Mouse (Mus musculus) limb, embryonic 13.5 days (tissue): ENCODE measurements around the gene Slc9a7. TPM values are rescaled to one million over a fixed set of nuclear protein-coding genes. Genes with fewer than 3 reads are reported as not detected.

Experiments used
- ATAC-seq: fragments of 200-750 bp; cut with Nextera tagmentation; 2 replicates; pipeline ENCODE4 v1.8.0; 2017; ENCODE audit warnings: low read depth, moderate number of reproducible peaks, moderate TSS enrichment; ENCODE audit not compliant: low FRiP score
- H3K27ac ChIP-seq: fragments of 300-500 bp; sonication (generic); 2 replicates; pipeline ENCODE4 v1.5.1; 2015; ENCODE audit warnings: inconsistent platforms, mild to moderate bottlenecking, moderate library complexity
- H3K27me3 ChIP-seq: fragments of 300-500 bp; sonication (generic); 2 replicates; pipeline ENCODE4 v1.6.1; 2015; ENCODE audit warnings: mild to moderate bottlenecking, inconsistent platforms
- H3K36me3 ChIP-seq: fragments of 300-500 bp; sonication (generic); 2 replicates; pipeline ENCODE4 v1.6.1; 2015; ENCODE audit warnings: inconsistent platforms, mild to moderate bottlenecking, moderate library complexity
- H3K4me1 ChIP-seq: fragments of 300-500 bp; sonication (generic); 2 replicates; pipeline ENCODE4 v1.6.1; 2015; ENCODE audit warnings: inconsistent platforms
- H3K4me2 ChIP-seq: fragments of 300-500 bp; sonication (generic); replicated peaks from 2 replicates; pipeline ENCODE4 v1.6.1; 2015; ENCODE audit warnings: inconsistent platforms, mild to moderate bottlenecking, moderate library complexity
- H3K4me3 ChIP-seq: fragments of 300-500 bp; sonication (generic); 2 replicates; pipeline ENCODE4 v1.5.1; 2015; ENCODE audit warnings: moderate library complexity, mild to moderate bottlenecking, inconsistent platforms
- H3K9ac ChIP-seq: fragments of 300-500 bp; sonication (generic); 2 replicates; pipeline ENCODE4 v1.6.1; 2015; ENCODE audit warnings: mild to moderate bottlenecking, inconsistent platforms
- H3K9me3 ChIP-seq: fragments of 300-500 bp; sonication (generic); 2 replicates; pipeline ENCODE4 v1.6.1; 2016; ENCODE audit warnings: inconsistent platforms
- WGBS: fragments of 180-500 bp; shearing (Covaris S2); methylation state at CpG from one replicate; pipeline ENCODE4 v1.1.7; 2015; 5-methylcytosine and 5-hydroxymethylcytosine counted together
- polyA plus RNA-seq: library from polyadenylated mRNA; unstranded; fragments of >200 nt; fragmentation: Nextera tagmentation; extraction: Ambion mirVana; gene quantifications from 2 replicates; pipeline ENCODE4 v1.2.1, GENCODE M21; 2015

The Slc9a7 gene
- polyA plus RNA-seq, 1 experiment from 2014 or later = 1.3 TPM

DNA sequence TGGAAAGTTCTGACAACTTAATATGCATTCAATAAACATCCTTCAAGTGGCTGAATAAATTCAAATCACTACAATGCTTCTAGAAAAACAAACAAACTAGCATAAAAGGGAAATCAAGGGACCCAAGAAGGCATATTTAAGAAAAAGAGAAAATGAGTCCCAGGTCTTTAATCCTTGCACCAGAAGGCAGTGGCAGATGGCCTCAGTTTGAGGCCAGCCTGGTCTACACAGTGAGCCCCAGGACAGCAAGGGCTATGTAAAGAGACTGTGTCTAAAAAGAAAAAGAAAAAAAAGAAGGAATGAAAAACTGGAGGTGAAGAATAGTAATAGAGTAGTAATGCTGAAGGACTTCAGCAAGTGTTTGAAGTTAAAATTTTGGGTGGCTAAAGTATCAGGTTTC lies 162.7 kb downstream of the Slc9a7 start:
- Histone ChIP-seq H3K4me1 (no peaks in the 10 kb centered on the region), H3K4me3 (no peak overlapping the region), H3K9me3 (no peaks in the 10 kb centered on the region; the same call in 1 of the 2 replicates), H3K27me3 (no peaks in the 10 kb centered on the region), H3K4me2 (no peak overlapping the region), H3K36me3 (no peaks in the 10 kb centered on the region), H3K27ac (no peak overlapping the region), H3K9ac (no peak overlapping the region)
- ATAC-seq = no peak

DNA sequence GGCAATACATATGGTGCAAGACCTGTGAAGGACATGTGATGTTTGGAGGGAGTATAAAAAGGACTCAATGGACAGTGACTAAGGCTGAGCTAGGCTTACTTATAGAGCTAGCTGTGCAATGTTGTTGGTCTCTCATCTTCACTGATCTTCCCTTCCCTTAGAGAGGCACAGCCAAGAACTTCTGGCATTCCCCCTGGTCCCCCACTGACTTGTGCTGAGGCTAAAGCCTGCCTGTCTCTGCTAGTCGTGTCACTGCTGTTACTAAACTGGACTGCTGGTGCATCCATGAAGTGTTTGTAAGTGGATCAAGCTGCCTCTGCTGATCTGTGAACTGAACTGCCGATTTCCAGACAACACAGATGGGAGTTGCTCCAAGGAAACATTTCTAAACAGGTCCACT lies 166.1 kb downstream of the Slc9a7 start:
- no peak for ATAC-seq
- 69% methylated on average over 2 of the region's 2 CpGs for WGBS

DNA sequence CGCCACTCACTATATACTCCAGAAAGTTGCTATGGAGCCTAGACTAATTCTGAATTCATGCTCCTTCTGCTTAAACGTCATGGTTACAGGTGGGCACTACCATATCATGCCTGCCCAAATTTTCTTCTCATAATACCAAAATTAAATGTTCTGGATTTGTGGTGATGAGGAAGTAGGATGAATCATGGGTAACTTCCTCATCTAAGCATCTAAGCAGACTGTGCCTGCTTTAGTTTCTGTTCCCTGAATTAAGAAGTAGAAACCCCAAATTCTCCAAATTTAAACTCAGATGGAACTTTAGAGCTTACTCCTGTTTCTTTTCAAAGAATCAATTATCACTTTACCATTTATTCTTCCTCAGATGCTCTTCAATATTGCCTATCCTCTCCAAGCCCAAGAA lies 173.9 kb downstream of the Slc9a7 start:
- no peaks in the 10 kb centered on the region for H3K27me3 ChIP-seq
- H3K9ac ChIP-seq = no peak overlapping the region
- no peak for ATAC-seq
- 72% methylated on average over 2 of the region's 2 CpGs for WGBS
- H3K36me3 ChIP-seq = no peaks in the 10 kb centered on the region
- H3K4me2 ChIP-seq = no peak overlapping the region
- no peaks in the 10 kb centered on the region for H3K9me3 ChIP-seq
- H3K27ac ChIP-seq = no peak overlapping the region
- no peak overlapping the region for H3K4me3 ChIP-seq
- H3K4me1 ChIP-seq = no peaks in the 10 kb centered on the region

More for the DNA sequence above, 166.1 kb downstream of the Slc9a7 start:
- no peaks in the 10 kb centered on the region for H3K27me3 ChIP-seq
- H3K4me1 ChIP-seq = no peaks in the 10 kb centered on the region
- no peak overlapping the region for H3K4me2 ChIP-seq
- no peaks in the 10 kb centered on the region; the same call in 1 of the 2 replicates for H3K9me3 ChIP-seq
- H3K36me3 ChIP-seq = no peaks in the 10 kb centered on the region
- no peak overlapping the region for H3K4me3 ChIP-seq
- no peak overlapping the region for H3K9ac ChIP-seq
- H3K27ac ChIP-seq = no peak overlapping the region

DNA sequence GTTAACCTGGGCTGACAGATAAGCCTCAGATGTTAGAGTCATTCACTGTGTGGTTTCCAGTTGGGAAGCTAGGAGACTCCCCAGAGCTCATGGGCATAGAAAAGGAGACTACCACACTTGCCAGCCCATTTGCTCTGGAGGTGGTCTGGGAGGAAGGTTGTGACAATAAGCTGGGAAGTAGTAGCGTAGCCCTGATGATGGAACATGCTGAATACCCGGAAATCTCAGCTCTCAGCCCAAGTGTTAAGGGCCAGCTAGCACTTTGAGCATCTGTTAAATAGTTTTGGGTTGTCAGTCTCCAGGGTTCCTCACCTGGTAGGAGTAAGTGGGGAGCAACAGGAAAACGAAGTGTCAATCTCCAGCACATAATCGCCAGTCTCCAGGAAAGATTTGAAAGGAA lies 221.4 kb downstream of the Slc9a7 start:
- H3K9me3 ChIP-seq = no peaks in the 10 kb centered on the region
- no peak overlapping the region for H3K27ac ChIP-seq
- ATAC-seq = no peak
- no peak overlapping the region for H3K9ac ChIP-seq
- H3K27me3 ChIP-seq = no peaks in the 10 kb centered on the region
- no peaks in the 10 kb centered on the region for H3K4me1 ChIP-seq
- H3K4me2 ChIP-seq = no peak overlapping the region
- no peak overlapping the region for H3K4me3 ChIP-seq
- H3K36me3 ChIP-seq = no peaks in the 10 kb centered on the region
- 32% methylated on average over 4 of the region's 4 CpGs for WGBS

DNA sequence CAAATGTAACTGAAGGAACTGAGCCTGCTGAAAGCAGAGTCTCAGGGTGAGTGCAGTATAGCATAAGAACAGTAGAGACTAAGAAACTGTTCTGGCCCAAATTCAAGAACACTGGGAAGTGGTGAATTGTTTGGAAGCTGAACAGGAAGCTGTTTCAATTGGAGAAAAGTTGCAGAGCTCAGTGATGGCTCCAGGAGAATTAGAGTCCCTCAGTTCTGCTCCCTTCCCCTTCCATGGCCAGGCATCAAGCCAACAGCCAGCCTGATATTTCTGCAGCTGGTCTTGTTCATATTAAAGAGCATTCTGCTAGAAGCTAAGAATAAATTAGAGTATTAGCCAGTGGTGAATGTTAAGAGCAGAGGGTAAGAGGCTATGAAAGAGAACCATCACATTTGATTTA lies 225.0 kb downstream of the Slc9a7 start:
- Histone ChIP-seq H3K9me3 (no peaks in the 10 kb centered on the region), H3K36me3 (no peaks in the 10 kb centered on the region), H3K4me3 (no peak overlapping the region), H3K9ac (no peak overlapping the region), H3K27me3 (peaks cover 5% of the 10 kb centered on the region), H3K4me2 (no peak overlapping the region), H3K27ac (no peak overlapping the region), H3K4me1 (no peaks in the 10 kb centered on the region)
- no peak for ATAC-seq

DNA sequence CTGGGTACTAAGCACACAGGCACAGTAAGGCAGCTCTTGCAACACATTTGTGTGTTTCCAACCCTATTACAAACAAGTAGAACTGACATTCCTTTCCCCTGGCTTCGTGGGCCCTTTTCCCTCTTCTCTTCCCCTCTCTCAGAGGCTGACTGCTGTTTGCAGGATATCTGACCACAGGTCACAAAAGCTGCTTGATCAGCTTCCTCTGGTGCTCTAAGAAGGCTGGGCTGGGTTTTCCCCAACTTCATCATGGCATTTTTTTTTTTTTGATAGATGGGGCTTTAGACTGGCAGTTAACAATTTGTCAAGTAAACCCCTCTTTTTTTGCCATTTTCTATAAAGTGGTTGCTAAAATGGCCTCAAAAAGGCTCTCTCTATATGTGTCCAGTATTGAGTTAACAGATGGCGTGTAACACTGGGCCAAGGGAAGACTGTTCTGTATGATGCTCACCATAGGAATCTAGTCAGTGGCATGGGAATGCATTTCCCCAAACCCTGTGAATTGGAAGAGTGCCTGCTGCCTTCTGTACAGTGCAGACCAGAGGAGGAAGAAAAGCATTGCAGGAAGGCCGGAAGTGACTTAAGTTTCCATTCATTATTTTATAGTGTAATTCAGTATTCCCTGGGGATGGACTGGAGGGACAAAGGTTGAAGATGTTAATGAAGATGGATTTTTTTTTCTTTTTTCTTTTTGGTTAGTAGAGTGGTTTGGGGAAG lies 229.7 kb downstream of the Slc9a7 start:
- H3K27ac ChIP-seq = no peak overlapping the region
- no peaks in the 10 kb centered on the region for H3K4me1 ChIP-seq
- peaks cover 25% of the 10 kb centered on the region for H3K27me3 ChIP-seq
- no peak overlapping the region for H3K9ac ChIP-seq
- no peaks in the 10 kb centered on the region for H3K9me3 ChIP-seq
- H3K36me3 ChIP-seq = no peaks in the 10 kb centered on the region
- ATAC-seq = no peak
- no peak overlapping the region for H3K4me2 ChIP-seq
- WGBS = 46% methylated on average over 3 of the region's 3 CpGs
- no peak overlapping the region for H3K4me3 ChIP-seq

DNA sequence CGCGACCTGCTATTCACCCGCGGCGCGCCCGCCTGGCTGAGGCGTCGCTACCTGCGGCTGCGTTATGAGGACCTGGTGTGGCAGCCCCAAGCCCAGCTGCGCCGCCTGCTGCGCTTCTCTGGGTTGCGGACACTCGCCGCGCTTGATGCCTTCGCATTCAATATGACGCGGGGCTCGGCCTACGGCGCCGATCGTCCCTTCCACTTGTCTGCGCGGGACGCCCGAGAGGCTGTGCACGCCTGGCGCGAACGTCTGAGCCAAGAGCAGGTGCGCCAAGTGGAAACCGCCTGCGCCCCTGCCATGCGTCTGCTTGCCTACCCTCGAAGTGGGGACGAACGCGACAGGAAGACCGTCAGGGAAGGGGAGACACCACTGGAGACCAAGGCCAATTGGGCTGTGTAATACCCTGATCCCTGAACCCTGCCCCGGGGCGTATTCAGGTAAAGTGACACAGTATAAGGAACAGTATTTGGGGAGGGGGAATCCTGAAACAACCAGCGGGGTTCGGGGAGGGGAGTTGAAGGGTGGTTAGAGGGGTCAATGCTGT lies 230.8 kb downstream of the Slc9a7 start:
- Histone ChIP-seq H3K27ac (no peak overlapping the region), H3K4me2 (peak overlapping the region; percentile 73), H3K36me3 (no peaks in the 10 kb centered on the region), H3K9me3 (no peaks in the 10 kb centered on the region), H3K27me3 (peaks cover 25% of the 10 kb centered on the region), H3K4me1 (no peaks in the 10 kb centered on the region), H3K4me3 (peak overlapping the region; percentile 47), H3K9ac (no peak overlapping the region)
- WGBS = 19% methylated on average over 40 of the region's 47 CpGs
- ATAC-seq = peak; percentile 37; the same call in 1 of the 2 replicates

- H3K4me3 ChIP-seq = peak overlapping the region; percentile 47
- peak; percentile 41 for ATAC-seq
- no peaks in the 10 kb centered on the region for H3K36me3 ChIP-seq
- no peak overlapping the region for H3K9ac ChIP-seq
- H3K27ac ChIP-seq = no peak overlapping the region
- no peaks in the 10 kb centered on the region for H3K9me3 ChIP-seq
- WGBS = 22% methylated on average over 51 of the region's 65 CpGs
- peaks cover 25% of the 10 kb centered on the region for H3K27me3 ChIP-seq
- no peaks in the 10 kb centered on the region for H3K4me1 ChIP-seq
- H3K4me2 ChIP-seq = peak overlapping the region; percentile 73
Observed at GRCm38 (mm10) chrX:20060096-20060768, 231.4 kb downstream of the Slc9a7 start.

GRCm38 (mm10) chrX:20059381-20059971 lies 232.1 kb downstream of the Slc9a7 start, which contains the start of gene Chst7:
TSS of gene Chst7 (plus strand) at chrX:20059560.
- WGBS = 14% methylated on average over 40 of the region's 40 CpGs
- peak within 1 kb of the TSS; percentile 73 for H3K4me2 ChIP-seq
- H3K9ac ChIP-seq = peak within 1 kb of the TSS; percentile 13; the same call in 1 of the 2 replicates
- H3K27ac ChIP-seq = no peak within 1 kb of the TSS
- no peaks in the 10 kb centered on the region for H3K9me3 ChIP-seq
- ATAC-seq = peak; percentile 96
- H3K36me3 ChIP-seq = no peaks in the 10 kb centered on the region
- peaks cover 25% of the 10 kb centered on the region for H3K27me3 ChIP-seq
- H3K4me1 ChIP-seq = no peaks in the 10 kb centered on the region
- peak within 1 kb of the TSS; percentile 47 for H3K4me3 ChIP-seq

Other genes starting within 250 kb of the Slc9a7 start
- 2.2 and 2.4 TPM in 2 replicates for gene Chst7, start 232.2 kb downstream of the Slc9a7 start, polyA plus RNA-seq
- 19.0 and 19.5 TPM in 2 replicates for gene Rp2, start 72.7 kb upstream of the Slc9a7 start, polyA plus RNA-seq
- 6.8 and 8.0 TPM in 2 replicates for gene Jade3, start 133.9 kb upstream of the Slc9a7 start, polyA plus RNA-seq